Mouse (Mus musculus) lung, postnatal 0 days (tissue): ENCODE results near the gene Lmf1. TPM values are rescaled to one million over a fixed set of nuclear protein-coding genes. Genes with fewer than 3 reads are reported as not detected.
A peak's percentile ranks its signal among the peaks of the same experiment; 100 is the strongest.

ENCODE experiments used
- ATAC-seq: fragments of 200-750 bp; cut with Nextera tagmentation; 2 replicates; pipeline ENCODE4 v1.8.0; 2017; ENCODE audit warnings: moderate library complexity
- DNase-seq: peaks from one replicate; pipeline ENCODE4 v3.0.0-alpha.2; 2016; ENCODE audit warnings: low spot score
- H3K27ac ChIP-seq: fragments of 300-500 bp; sonication (generic); 2 replicates; pipeline ENCODE4 v1.5.1; 2014; ENCODE audit warnings: antibody characterized with exemption, mild to moderate bottlenecking, low read length, mixed read lengths
- H3K27me3 ChIP-seq: fragments of 300-500 bp; sonication (generic); replicated peaks from 2 replicates; pipeline ENCODE4 v1.6.1; 2014; ENCODE audit warnings: low read length, mixed read lengths; ENCODE audit not compliant: insufficient read depth
- H3K36me3 ChIP-seq: fragments of 300-500 bp; sonication (generic); 2 replicates; pipeline ENCODE4 v1.6.1; 2014; ENCODE audit warnings: low read length, mixed read lengths; ENCODE audit not compliant: insufficient read depth
- H3K4me1 ChIP-seq: fragments of 300-500 bp; sonication (generic); 2 replicates; pipeline ENCODE4 v1.6.1; 2014; ENCODE audit warnings: antibody characterized with exemption, low read depth, low read length, mixed read lengths; ENCODE audit not compliant: insufficient read depth
- H3K4me2 ChIP-seq: fragments of 300-500 bp; sonication (generic); replicated peaks from 2 replicates; pipeline ENCODE4 v1.6.1; 2014; ENCODE audit warnings: low read depth, mild to moderate bottlenecking, low read length, moderate library complexity, mixed read lengths
- H3K4me3 ChIP-seq: fragments of 300-500 bp; sonication (generic); 2 replicates; pipeline ENCODE4 v1.5.1; 2014; ENCODE audit warnings: low read depth, low read length
- H3K9ac ChIP-seq: fragments of 300-500 bp; sonication (generic); replicated peaks from 2 replicates; pipeline ENCODE4 v1.6.1; 2014; ENCODE audit warnings: low read depth, mild to moderate bottlenecking
- H3K9me3 ChIP-seq: fragments of 300-500 bp; sonication (generic); 2 replicates; pipeline ENCODE4 v1.6.1; 2016; ENCODE audit warnings: low read length, mixed read lengths
- CTCF ChIP-seq: IDR thresholded peaks from 2 replicates; pipeline ENCODE4 v1.5.1; 2016; ENCODE audit warnings: antibody characterized with exemption, mild to moderate bottlenecking
- EP300 ChIP-seq: IDR thresholded peaks from 2 replicates; pipeline ENCODE4 v1.6.1; 2016; ENCODE audit warnings: antibody characterized with exemption, mild to moderate bottlenecking, control low read depth
- WGBS: fragments of 180-500 bp; shearing (Covaris S2); extraction: QIAGEN DNeasy Blood & Tissue Kit; methylation state at CpG from one replicate; pipeline ENCODE4 v1.1.7; 2014; 5-methylcytosine and 5-hydroxymethylcytosine counted together
- polyA plus RNA-seq: library from polyadenylated mRNA; unstranded; fragments of >200 nt; fragmentation: Nextera tagmentation; extraction: Ambion mirVana; gene quantifications from 2 replicates; pipeline ENCODE4 v1.2.1, GENCODE M21; 2015

Gene Lmf1
- polyA plus RNA-seq, 1 experiment from 2014 or later = 16.6 TPM

DNA sequence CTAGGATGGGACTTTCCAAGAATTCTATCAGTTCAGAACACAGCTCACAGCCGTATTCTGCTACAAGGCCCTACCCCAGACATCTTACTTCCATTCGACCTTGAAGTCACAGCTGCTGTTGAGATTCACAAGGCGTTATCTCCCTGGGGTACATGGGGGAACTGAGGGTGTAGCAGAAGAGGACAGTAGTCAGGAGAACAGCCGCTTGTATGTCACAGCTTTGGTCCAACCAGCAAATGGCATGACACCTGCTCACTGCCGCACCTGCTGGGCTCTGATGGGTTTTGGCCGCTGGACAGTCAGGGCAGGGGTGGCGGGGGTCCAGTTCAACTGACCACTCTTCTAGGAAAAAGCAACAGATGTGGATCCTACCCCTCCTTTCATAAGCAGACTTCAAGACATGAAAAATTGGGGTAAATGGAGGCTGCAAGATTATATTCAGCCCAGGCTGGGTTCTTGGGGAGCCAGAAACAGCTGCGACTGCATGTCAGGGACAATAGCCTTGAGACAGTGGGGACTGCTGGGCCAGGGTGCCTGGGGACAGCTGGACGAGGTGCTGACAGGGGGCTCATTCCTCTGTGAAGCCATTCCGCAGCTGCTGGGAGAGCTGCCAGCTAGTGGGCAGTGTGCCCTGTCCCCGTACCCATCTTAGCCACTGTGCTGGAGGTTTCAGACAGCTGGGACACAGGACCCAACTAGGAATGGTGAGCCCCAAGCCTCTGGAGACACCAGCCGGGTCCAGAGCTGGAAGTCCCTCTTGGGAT, 3.5 kb upstream of the Lmf1 start:
- H3K9ac ChIP-seq = no peak overlapping the region
- no peak overlapping the region for H3K4me3 ChIP-seq
- H3K4me2 ChIP-seq = no peak overlapping the region
- H3K4me1 ChIP-seq = peaks cover 12% of the 10 kb centered on the region
- H3K27me3 ChIP-seq = peaks cover 6% of the 10 kb centered on the region
- no peak for TF ChIP-seq EP300
- no peak for TF ChIP-seq CTCF
- 57% methylated on average over 12 of the region's 12 CpGs for WGBS
- ATAC-seq (no peak), DNase-seq (no peak)
- H3K9me3 ChIP-seq = no peaks in the 10 kb centered on the region
- no peaks in the 10 kb centered on the region for H3K36me3 ChIP-seq
- no peak overlapping the region for H3K27ac ChIP-seq

DNA sequence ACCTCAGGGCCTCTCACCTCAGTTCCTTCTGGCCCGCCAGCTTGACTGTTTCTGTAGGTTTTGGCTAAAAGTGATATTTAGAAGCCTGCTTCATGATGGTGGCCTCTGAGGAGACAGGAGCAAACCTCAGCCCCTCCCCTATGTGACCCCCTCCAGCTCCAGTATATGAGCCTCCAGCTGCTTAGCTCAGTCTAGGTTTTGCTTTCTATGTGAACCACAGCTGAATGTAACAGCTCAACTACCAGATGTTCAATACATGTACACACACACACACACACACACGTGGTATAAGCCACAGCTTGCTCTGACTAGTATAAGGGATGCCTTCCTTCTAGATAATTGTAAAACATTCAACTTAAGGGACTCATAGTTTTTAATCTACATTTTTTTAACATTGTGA, 2.9 kb upstream of the Lmf1 start:
- Histone ChIP-seq H3K9ac (no peak overlapping the region), H3K9me3 (no peaks in the 10 kb centered on the region), H3K4me1 (peaks cover 10% of the 10 kb centered on the region; the same call in 1 of the 2 replicates), H3K36me3 (no peaks in the 10 kb centered on the region), H3K4me2 (no peak overlapping the region), H3K27ac (no peak overlapping the region), H3K4me3 (no peak overlapping the region), H3K27me3 (0 out of 2 replicates have a peak, but pooled peaks cover under 1% of the 10 kb centered on the region)
- 51% methylated on average over 2 of the region's 2 CpGs for WGBS
- ATAC-seq (no peak), DNase-seq (no peak)
- TF ChIP-seq EP300 = no peak
- no peak for TF ChIP-seq CTCF

DNA sequence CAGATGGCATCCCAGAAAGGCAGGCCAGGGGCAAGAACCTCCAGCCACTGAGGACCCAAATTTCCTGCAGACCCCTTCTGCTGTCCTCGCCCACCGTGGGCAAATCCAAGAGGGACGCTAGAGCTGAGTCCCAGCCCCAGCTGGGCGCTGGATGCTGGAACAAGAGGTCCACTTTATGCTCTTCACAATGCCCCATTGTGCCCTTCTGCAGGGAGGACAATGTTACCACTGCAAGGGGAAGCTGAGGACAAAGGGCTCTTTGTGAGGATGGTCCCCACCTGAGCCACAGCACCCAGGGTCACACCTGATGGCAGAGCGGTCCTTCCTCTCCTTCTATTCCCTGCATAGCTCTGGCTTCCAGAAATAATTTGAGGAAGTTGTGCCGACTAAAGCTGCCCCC, 1.6 kb upstream of the Lmf1 start:
- Histone ChIP-seq H3K27ac (no peak overlapping the region), H3K4me3 (no peak overlapping the region), H3K9ac (no peak overlapping the region), H3K27me3 (no peaks in the 10 kb centered on the region), H3K4me1 (peaks cover 8% of the 10 kb centered on the region; the same call in 1 of the 2 replicates), H3K4me2 (no peak overlapping the region), H3K36me3 (no peaks in the 10 kb centered on the region), H3K9me3 (no peaks in the 10 kb centered on the region)
- no peak for ATAC-seq
- DNase-seq = no peak
- TF ChIP-seq EP300 (no peak), CTCF (no peak)
- WGBS = 46% methylated on average over 6 of the region's 6 CpGs

- peaks cover 8% of the 10 kb centered on the region; the same call in 1 of the 2 replicates for H3K4me1 ChIP-seq
- H3K9ac ChIP-seq = no peak overlapping the region
- H3K9me3 ChIP-seq = no peaks in the 10 kb centered on the region
- H3K27me3 ChIP-seq = no peaks in the 10 kb centered on the region
- DNase-seq (no peak), ATAC-seq (no peak)
- no peak for TF ChIP-seq CTCF
- TF ChIP-seq EP300 = no peak
- no peak overlapping the region for H3K4me2 ChIP-seq
- no peaks in the 10 kb centered on the region for H3K36me3 ChIP-seq
- H3K27ac ChIP-seq = no peak overlapping the region
- 39% methylated on average over 2 of the region's 2 CpGs for WGBS
- H3K4me3 ChIP-seq = no peak overlapping the region
Measured at GRCm38 (mm10) chr17:25577702-25578101, 1.2 kb upstream of the Lmf1 start.

DNA sequence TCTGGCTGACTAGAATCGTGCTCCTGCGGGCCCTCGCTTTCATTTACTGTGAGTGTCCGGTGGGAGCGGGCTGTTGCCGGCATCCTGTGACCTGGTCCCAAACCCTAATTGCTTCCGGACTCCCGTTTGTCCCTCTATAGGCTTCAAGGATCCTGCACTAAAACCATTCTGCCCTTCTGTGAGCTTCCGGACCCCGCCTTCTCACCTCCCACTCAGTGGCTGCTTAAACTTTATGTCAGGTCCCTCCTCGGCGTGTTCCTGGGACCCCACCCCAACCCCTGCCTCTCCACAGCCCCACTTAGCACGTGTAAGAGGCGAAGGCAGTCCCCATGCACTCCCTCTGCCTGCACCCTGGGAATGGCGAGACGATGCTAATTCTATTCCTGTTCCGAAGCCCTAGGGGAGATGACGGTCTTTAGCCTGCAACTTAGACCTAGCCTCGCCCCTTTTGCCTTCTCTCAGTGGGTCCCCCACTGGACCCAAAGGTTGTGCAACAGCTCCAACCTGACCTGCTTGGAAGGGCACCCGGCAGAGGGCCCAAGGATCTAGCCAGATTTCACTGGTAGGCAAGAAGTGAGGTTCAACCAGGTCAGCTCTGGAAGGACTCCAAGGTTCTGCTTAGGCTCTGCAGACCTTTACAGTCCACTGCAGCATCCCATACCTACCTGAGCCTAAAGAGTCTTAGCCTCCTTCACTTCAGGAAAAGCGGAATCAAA, 605 bp downstream of the Lmf1 start:
- no peaks in the 10 kb centered on the region for H3K9me3 ChIP-seq

GRCm38 (mm10) chr17:25582076-25582475, 3.2 kb downstream of the Lmf1 start:
- no peak overlapping the region for H3K4me2 ChIP-seq
- H3K27ac ChIP-seq = no peak overlapping the region
- peaks cover 8% of the 10 kb centered on the region; the same call in 1 of the 2 replicates for H3K4me1 ChIP-seq
- H3K36me3 ChIP-seq = no peaks in the 10 kb centered on the region
- no peak for DNase-seq
- H3K4me3 ChIP-seq = no peak overlapping the region
- H3K27me3 ChIP-seq = no peaks in the 10 kb centered on the region
- no peak overlapping the region for H3K9ac ChIP-seq
- TF ChIP-seq EP300 (no peak), CTCF (no peak)
- no peaks in the 10 kb centered on the region for H3K9me3 ChIP-seq
- WGBS = 83% methylated on average over 8 of the region's 8 CpGs
- no peak for ATAC-seq

More for the DNA sequence above, 605 bp downstream of the Lmf1 start:
- Histone ChIP-seq H3K27me3 (no peaks in the 10 kb centered on the region), H3K9ac (peak overlapping the region; percentile 55), H3K36me3 (no peaks in the 10 kb centered on the region), H3K27ac (peak overlapping the region; percentile 6; the same call in 1 of the 2 replicates), H3K4me2 (peak overlapping the region; percentile 82), H3K4me1 (peaks cover 8% of the 10 kb centered on the region; the same call in 1 of the 2 replicates), H3K4me3 (peak overlapping the region; percentile 68)
- 5% methylated on average over 21 of the region's 21 CpGs for WGBS
- peak; percentile 61 for DNase-seq
- ATAC-seq = peak; percentile 76
- TF ChIP-seq CTCF (no peak), EP300 (no peak)
